Mouse (Mus musculus): Measurements from ENCODE around the gene Nemp1. TPM values are rescaled to one million over a fixed set of nuclear protein-coding genes. Genes with fewer than 3 reads are reported as not detected.
"Not testable (repeated sequence)": the region's sequence is repeated elsewhere in the genome, so short reads cannot be mapped to it uniquely, and the experiment has no call there.

Nemp1 gene
- polyA plus RNA-seq, 1 experiment from 2014 or later, result 7.8 TPM

- Histone ChIP-seq H3K27ac (no peak overlapping the region), H3K36me3 (peaks cover 80% of the 10 kb centered on the region), H3K27me3 (no peaks in the 10 kb centered on the region), H3K4me2 (no peak overlapping the region), H3K4me3 (no peak overlapping the region), H3K4me1 (replicated peaks) (no peaks in the 10 kb centered on the region), H3K9me3 (replicated peaks) (no peaks in the 10 kb centered on the region), H3K9ac (no peak overlapping the region)
- 51% methylated on average over 21 of the region's 21 CpGs for WGBS
- no peak for ATAC-seq (replicated peaks; ENCODE audit: insufficient number of reproducible peaks, insufficient read depth, low FRiP score, low read depth)
Observed at GRCm38 (mm10) chr10:127652906-127653638, 13.6 kb upstream of the Nemp1 start.

GRCm38 (mm10) chr10:127654970-127655579, 11.6 kb upstream of the Nemp1 start:
- no peak for ATAC-seq (replicated peaks; ENCODE audit: insufficient number of reproducible peaks, insufficient read depth, low FRiP score, low read depth)
- no peaks in the 10 kb centered on the region for H3K27me3 ChIP-seq
- H3K9me3 ChIP-seq (replicated peaks), result no peaks in the 10 kb centered on the region
- no peak overlapping the region for H3K4me3 ChIP-seq
- H3K4me2 ChIP-seq, result no peak overlapping the region
- H3K27ac ChIP-seq, result no peak overlapping the region
- no peaks in the 10 kb centered on the region for H3K4me1 ChIP-seq (replicated peaks)
- peaks cover 76% of the 10 kb centered on the region for H3K36me3 ChIP-seq
- no peak overlapping the region for H3K9ac ChIP-seq
- WGBS, result 74% methylated on average over 16 of the region's 16 CpGs

GRCm38 (mm10) chr10:127657617-127658016, 9.1 kb upstream of the Nemp1 start:
- H3K27me3 ChIP-seq; H3K9ac ChIP-seq; H3K9me3 ChIP-seq (replicated peaks); H3K4me2 ChIP-seq; H3K27ac ChIP-seq; H3K4me3 ChIP-seq; ATAC-seq (replicated peaks; ENCODE audit: insufficient number of reproducible peaks, insufficient read depth, low FRiP score, low read depth): not testable (repeated sequence)
- Histone ChIP-seq H3K4me1 (replicated peaks) (peaks cover 22% of the 10 kb centered on the region), H3K36me3 (peaks cover 58% of the 10 kb centered on the region)
- WGBS, result 70% methylated on average over 6 of the region's 6 CpGs

- WGBS, result 22% methylated on average over 6 of the region's 6 CpGs
- Histone ChIP-seq H3K4me3 (no peak overlapping the region), H3K36me3 (peaks cover 53% of the 10 kb centered on the region), H3K4me1 (replicated peaks) (peaks cover 27% of the 10 kb centered on the region), H3K9ac (no peak overlapping the region), H3K27ac (no peak overlapping the region), H3K9me3 (replicated peaks) (no peaks in the 10 kb centered on the region), H3K27me3 (no peaks in the 10 kb centered on the region), H3K4me2 (no peak overlapping the region)
- ATAC-seq (replicated peaks; ENCODE audit: insufficient number of reproducible peaks, insufficient read depth, low FRiP score, low read depth), result no peak
Observed at GRCm38 (mm10) chr10:127658076-127658475, 8.6 kb upstream of the Nemp1 start.

DNA sequence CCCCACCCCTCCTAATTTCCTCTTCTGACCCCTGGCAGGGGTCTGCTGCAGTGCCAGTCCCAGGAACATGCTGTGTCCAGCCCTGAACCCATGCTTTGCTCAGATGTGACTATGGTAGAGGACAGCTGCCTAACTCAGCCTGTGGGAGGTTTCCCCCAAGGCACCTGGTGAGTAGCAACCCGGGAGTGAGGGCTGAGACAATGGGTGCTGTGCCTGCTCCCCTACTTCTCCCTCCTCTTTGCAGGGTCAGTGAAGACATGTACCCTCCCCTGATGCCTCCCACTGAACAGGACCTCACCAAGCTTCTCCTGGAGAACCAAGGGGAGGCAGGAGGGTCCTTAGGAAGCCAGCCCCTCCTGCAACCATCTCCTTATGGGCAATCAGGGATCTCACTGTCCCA, 7.2 kb upstream of the Nemp1 start:
- Histone ChIP-seq H3K36me3 (peaks cover 46% of the 10 kb centered on the region), H3K9ac (no peak overlapping the region), H3K4me3 (no peak overlapping the region), H3K4me2 (no peak overlapping the region), H3K27me3 (no peaks in the 10 kb centered on the region), H3K9me3 (replicated peaks) (no peaks in the 10 kb centered on the region), H3K4me1 (replicated peaks) (peaks cover 42% of the 10 kb centered on the region), H3K27ac (no peak overlapping the region)
- ATAC-seq (replicated peaks; ENCODE audit: insufficient number of reproducible peaks, insufficient read depth, low FRiP score, low read depth), result no peak
- 68% methylated on average over 1 of the region's 1 CpGs for WGBS

GRCm38 (mm10) chr10:127661291-127661914, 5.3 kb upstream of the Nemp1 start:
- no peaks in the 10 kb centered on the region for H3K27me3 ChIP-seq
- H3K9ac ChIP-seq, result peak overlapping the region; percentile 47
- H3K36me3 ChIP-seq, result peaks cover 30% of the 10 kb centered on the region
- H3K27ac ChIP-seq, result peak overlapping the region; percentile 85
- WGBS, result 26% methylated on average over 14 of the region's 14 CpGs
- ATAC-seq (replicated peaks; ENCODE audit: insufficient number of reproducible peaks, insufficient read depth, low FRiP score, low read depth), result no peak
- peak overlapping the region; percentile 43 for H3K4me3 ChIP-seq
- peak overlapping the region; percentile 70 for H3K4me2 ChIP-seq
- H3K9me3 ChIP-seq (replicated peaks), result no peaks in the 10 kb centered on the region
- H3K4me1 ChIP-seq (replicated peaks), result peaks cover 55% of the 10 kb centered on the region

GRCm38 (mm10) chr10:127661915-127662663, 4.6 kb upstream of the Nemp1 start:
- no peaks in the 10 kb centered on the region for H3K27me3 ChIP-seq
- peak overlapping the region; percentile 43 for H3K4me3 ChIP-seq
- peak overlapping the region; percentile 85 for H3K27ac ChIP-seq
- H3K36me3 ChIP-seq, result peaks cover 24% of the 10 kb centered on the region
- peaks cover 58% of the 10 kb centered on the region for H3K4me1 ChIP-seq (replicated peaks)
- WGBS, result 3% methylated on average over 16 of the region's 16 CpGs
- H3K9me3 ChIP-seq (replicated peaks), result no peaks in the 10 kb centered on the region
- H3K9ac ChIP-seq, result peak overlapping the region; percentile 47
- H3K4me2 ChIP-seq, result peak overlapping the region; percentile 70
- ATAC-seq (replicated peaks; ENCODE audit: insufficient number of reproducible peaks, insufficient read depth, low FRiP score, low read depth), result peak; percentile 33; the same call in 1 of the 2 replicates

DNA sequence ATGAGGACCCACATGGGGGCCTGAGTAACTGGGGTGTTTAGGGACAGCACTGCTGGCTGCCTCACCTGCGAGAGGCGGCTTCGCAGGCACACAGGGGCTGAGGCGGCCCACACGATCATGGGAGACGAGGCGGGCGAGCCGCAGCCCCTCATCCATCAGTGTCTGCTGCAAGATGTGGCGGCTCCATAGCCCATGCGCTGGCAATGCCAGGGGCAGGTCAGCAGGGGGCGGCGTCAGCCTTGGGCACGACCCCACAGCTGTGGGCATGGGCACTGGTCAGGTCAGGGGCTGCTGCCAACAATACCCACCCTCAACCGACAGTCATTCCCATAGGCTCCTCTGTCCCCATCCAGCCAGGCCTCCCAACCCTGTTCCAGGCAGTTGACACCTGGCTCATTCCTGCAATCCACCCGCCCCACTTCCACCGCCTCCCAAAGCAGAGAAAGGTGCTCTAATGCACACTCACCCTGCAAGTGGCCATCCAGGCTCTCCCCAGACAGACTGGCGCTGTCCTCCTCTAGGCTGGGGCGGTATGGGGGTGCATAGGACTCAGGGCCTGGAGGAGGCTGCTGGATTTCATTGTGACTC, 3.9 kb upstream of the Nemp1 start:
- Histone ChIP-seq H3K4me3 (peak overlapping the region; percentile 43), H3K4me1 (replicated peaks) (peaks cover 62% of the 10 kb centered on the region), H3K4me2 (peak overlapping the region; percentile 70), H3K27me3 (no peaks in the 10 kb centered on the region), H3K9ac (peak overlapping the region; percentile 47; the same call in 1 of the 2 replicates), H3K36me3 (peaks cover 24% of the 10 kb centered on the region), H3K27ac (peak overlapping the region; percentile 85), H3K9me3 (replicated peaks) (no peaks in the 10 kb centered on the region)
- WGBS, result 37% methylated on average over 19 of the region's 19 CpGs
- no peak for ATAC-seq (replicated peaks; ENCODE audit: insufficient number of reproducible peaks, insufficient read depth, low FRiP score, low read depth)

DNA sequence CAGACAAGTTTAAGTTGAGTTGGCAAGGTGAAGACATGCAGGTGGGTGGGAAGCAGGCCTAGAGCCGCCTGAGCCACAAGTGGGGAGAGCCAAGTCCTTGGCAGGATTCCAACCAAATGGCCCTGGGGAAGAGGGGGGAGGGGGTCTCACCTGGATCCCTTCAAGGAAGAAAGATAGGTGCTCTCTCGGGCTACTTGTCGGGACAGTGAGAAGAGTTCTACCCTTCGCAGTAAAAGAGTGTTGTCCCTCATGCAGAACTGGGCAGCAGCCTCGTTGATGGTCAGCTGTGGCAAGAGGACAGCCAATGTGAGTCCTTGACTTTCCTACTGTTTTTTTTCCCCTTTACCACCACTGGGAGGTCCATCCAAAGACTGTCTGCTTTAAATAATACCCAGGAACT, 3.1 kb upstream of the Nemp1 start:
- 33% methylated on average over 5 of the region's 5 CpGs for WGBS
- Histone ChIP-seq H3K4me1 (replicated peaks) (peaks cover 68% of the 10 kb centered on the region), H3K27ac (peak overlapping the region; percentile 26; the same call in 1 of the 2 replicates), H3K4me2 (peak overlapping the region; percentile 85; the same call in 1 of the 2 replicates), H3K9me3 (replicated peaks) (no peaks in the 10 kb centered on the region), H3K36me3 (peaks cover 24% of the 10 kb centered on the region), H3K9ac (no peak overlapping the region), H3K27me3 (no peaks in the 10 kb centered on the region), H3K4me3 (peak overlapping the region; percentile 78; the same call in 1 of the 2 replicates)
- ATAC-seq (replicated peaks; ENCODE audit: insufficient number of reproducible peaks, insufficient read depth, low FRiP score, low read depth), result no peak

DNA sequence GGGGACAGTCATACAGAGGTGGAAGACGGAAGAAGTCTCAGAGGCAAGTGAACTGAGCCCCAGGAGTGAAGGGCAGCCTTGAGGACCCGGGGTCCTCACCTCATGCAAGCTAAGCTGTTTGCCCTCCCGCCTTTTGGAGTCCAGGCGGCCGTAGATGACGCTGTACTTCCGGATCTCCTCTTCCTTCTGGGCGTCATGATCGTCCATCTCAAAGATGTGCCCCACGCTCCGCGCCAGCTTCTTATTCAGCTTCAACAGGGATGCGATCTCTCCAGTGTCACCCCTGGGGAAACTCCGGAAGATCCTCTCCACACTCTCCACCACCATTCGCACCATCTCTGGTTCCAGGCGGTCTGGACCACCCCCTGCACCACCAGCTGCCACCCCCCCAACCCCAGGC, 2.5 kb upstream of the Nemp1 start:
- peak overlapping the region; percentile 85 for H3K4me2 ChIP-seq
- peaks cover 23% of the 10 kb centered on the region for H3K36me3 ChIP-seq
- WGBS, result 46% methylated on average over 16 of the region's 16 CpGs
- H3K27ac ChIP-seq, result peak overlapping the region; percentile 26; the same call in 1 of the 2 replicates
- H3K27me3 ChIP-seq, result no peaks in the 10 kb centered on the region
- no peak for ATAC-seq (replicated peaks; ENCODE audit: insufficient number of reproducible peaks, insufficient read depth, low FRiP score, low read depth)
- 0 out of 2 replicates have a peak overlapping the region, but pooled peaks have one; percentile 5 for H3K9ac ChIP-seq
- H3K4me1 ChIP-seq (replicated peaks), result peaks cover 73% of the 10 kb centered on the region
- H3K9me3 ChIP-seq (replicated peaks), result no peaks in the 10 kb centered on the region
- H3K4me3 ChIP-seq, result peak overlapping the region; percentile 78; the same call in 1 of the 2 replicates

Measured in heart, embryonic 15.5 days (tissue).